Mouse (Mus musculus) heart, embryonic 14.5 days (tissue): Measurements from ENCODE around the gene Atmin. TPM values are rescaled to one million over a fixed set of nuclear protein-coding genes. Genes with fewer than 3 reads are reported as not detected.

ENCODE experiments used
- ATAC-seq: fragments of 200-750 bp; cut with Nextera tagmentation; 2 replicates; pipeline ENCODE4 v1.8.0; 2017; ENCODE audit warnings: low read depth, moderate TSS enrichment; ENCODE audit not compliant: insufficient number of reproducible peaks, insufficient read depth, low FRiP score
- H3K27ac ChIP-seq, 2 experiments: fragments of 200-500 bp in 1 of 2; fragments of 300-500 bp in 1 of 2; sonication (generic) in 1 of 2; replicated peaks in 1 of 2; 2 replicates each; pipeline ENCODE4 v1.5.1; 2012 to 2014; ENCODE audit warnings: low read depth in 2 of 2, low read length in 2 of 2, control low read depth in 1 of 2, mild to moderate bottlenecking in 1 of 2, mixed read lengths in 1 of 2; ENCODE audit not compliant: control insufficient read depth in 1 of 2, insufficient read depth in 1 of 2
- H3K27me3 ChIP-seq: fragments of 300-500 bp; sonication (generic); 2 replicates; pipeline ENCODE4 v1.6.1; 2014; ENCODE audit warnings: mild to moderate bottlenecking, low read length, control low read depth; ENCODE audit not compliant: control insufficient read depth, insufficient read depth
- H3K36me3 ChIP-seq: fragments of 300-500 bp; sonication (generic); 2 replicates; pipeline ENCODE4 v1.6.1; 2014; ENCODE audit warnings: mild to moderate bottlenecking, control low read depth, low read length, mixed read lengths; ENCODE audit not compliant: control insufficient read depth, insufficient read depth
- H3K4me1 ChIP-seq, 2 experiments: fragments of 200-500 bp in 1 of 2; fragments of 300-500 bp in 1 of 2; sonication (generic) in 1 of 2; 2 replicates each; pipeline ENCODE4 v1.6.1; 2012 to 2014; ENCODE audit warnings: low read length in 2 of 2, control low read depth in 1 of 2, mixed read lengths in 1 of 2; ENCODE audit not compliant: control insufficient read depth in 2 of 2, insufficient read depth in 2 of 2
- H3K4me2 ChIP-seq: fragments of 300-500 bp; sonication (generic); 2 replicates; pipeline ENCODE4 v1.6.1; 2014; ENCODE audit warnings: mild to moderate bottlenecking, low read length
- H3K4me3 ChIP-seq, 2 experiments: fragments of 200-500 bp in 1 of 2; fragments of 300-500 bp in 1 of 2; sonication (generic) in 1 of 2; 2 replicates each; pipeline ENCODE4 v1.5.1; 2012 to 2014; ENCODE audit warnings: low read length in 2 of 2, mild to moderate bottlenecking in 2 of 2, control low read depth in 1 of 2, low read depth in 1 of 2, moderate library complexity in 1 of 2; ENCODE audit not compliant: control insufficient read depth in 1 of 2, insufficient read depth in 1 of 2
- H3K9ac ChIP-seq: fragments of 300-500 bp; sonication (generic); 2 replicates; pipeline ENCODE4 v1.6.1; 2014; ENCODE audit warnings: mild to moderate bottlenecking, low read length
- H3K9me3 ChIP-seq: fragments of 300-500 bp; sonication (generic); 2 replicates; pipeline ENCODE4 v1.6.1; 2016; ENCODE audit warnings: low read length, control low read depth; ENCODE audit not compliant: control insufficient read depth
- WGBS: fragments of 180-500 bp; shearing (Covaris S2); extraction: QIAGEN DNeasy Blood & Tissue Kit; methylation state at CpG from one replicate; pipeline ENCODE4 v1.1.7; 2014; 5-methylcytosine and 5-hydroxymethylcytosine counted together
- polyA plus RNA-seq: library from polyadenylated mRNA; unstranded; fragments of >200 nt; fragmentation: Nextera tagmentation; extraction: Ambion mirVana; gene quantifications from 2 replicates; pipeline ENCODE4 v1.2.1, GENCODE M21; 2014

Atmin gene
- polyA plus RNA-seq, 1 experiment from 2014 or later = 11.6 TPM

DNA sequence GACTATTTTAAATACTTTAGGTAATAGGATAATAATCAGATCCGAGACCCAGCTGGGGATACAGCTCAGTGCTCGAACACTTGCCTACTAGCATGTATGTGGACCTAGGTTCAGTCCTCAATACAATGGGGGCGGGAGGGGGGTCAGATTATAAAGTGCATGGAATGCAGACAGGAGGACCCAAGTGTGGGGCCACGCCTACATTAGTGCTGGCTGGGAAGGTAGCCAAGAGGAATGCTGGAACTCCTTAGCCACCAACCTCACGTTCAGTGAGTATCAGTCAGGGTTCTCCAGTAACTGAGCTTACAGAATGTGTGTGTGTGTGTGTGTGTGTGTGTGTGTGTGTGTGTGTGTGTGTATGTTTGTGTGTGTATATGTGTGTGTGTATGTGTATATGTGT, 8.2 kb downstream of the Atmin start:
- H3K4me1 ChIP-seq = peaks cover 18 to 34% of the 10 kb centered on the region in 2 experiments
- no peak overlapping the region for H3K4me3 ChIP-seq
- H3K9ac ChIP-seq = no peak overlapping the region
- no peaks in the 10 kb centered on the region for H3K9me3 ChIP-seq
- peak; percentile 47; the same call in 1 of the 2 replicates for ATAC-seq
- WGBS = 34% methylated on average over 5 of the region's 5 CpGs
- peaks cover 36% of the 10 kb centered on the region for H3K36me3 ChIP-seq
- no peak overlapping the region for H3K27ac ChIP-seq
- H3K27me3 ChIP-seq = no peaks in the 10 kb centered on the region
- H3K4me2 ChIP-seq = no peak overlapping the region

DNA sequence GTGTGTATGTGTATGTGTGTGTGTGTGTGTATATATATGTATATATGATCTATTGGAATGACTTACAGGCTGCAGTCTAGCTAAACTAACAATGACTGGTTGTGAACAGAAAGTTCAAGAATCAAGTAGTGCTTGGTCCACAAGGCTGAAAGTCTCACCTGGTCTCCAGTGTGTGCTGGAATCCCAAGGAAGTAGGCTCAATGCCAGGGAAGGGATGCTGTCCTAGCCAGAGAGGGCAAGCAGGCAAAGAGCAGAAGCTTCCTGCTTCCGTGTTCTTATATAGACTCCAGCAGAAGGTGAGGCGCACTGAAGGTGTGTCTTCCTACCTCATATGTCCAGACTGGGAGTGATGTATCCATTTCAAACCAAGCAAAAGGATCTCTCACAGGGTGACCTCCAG, 8.6 kb downstream of the Atmin start:
- Histone ChIP-seq H3K36me3 (peaks cover 40% of the 10 kb centered on the region), H3K4me1 (peaks cover 14 to 30% of the 10 kb centered on the region in 2 experiments), H3K27me3 (no peaks in the 10 kb centered on the region), H3K27ac (no peak overlapping the region), H3K4me2 (no peak overlapping the region), H3K4me3 (no peak overlapping the region), H3K9me3 (no peaks in the 10 kb centered on the region), H3K9ac (no peak overlapping the region)
- no peak for ATAC-seq
- WGBS = 88% methylated on average over 2 of the region's 2 CpGs

DNA sequence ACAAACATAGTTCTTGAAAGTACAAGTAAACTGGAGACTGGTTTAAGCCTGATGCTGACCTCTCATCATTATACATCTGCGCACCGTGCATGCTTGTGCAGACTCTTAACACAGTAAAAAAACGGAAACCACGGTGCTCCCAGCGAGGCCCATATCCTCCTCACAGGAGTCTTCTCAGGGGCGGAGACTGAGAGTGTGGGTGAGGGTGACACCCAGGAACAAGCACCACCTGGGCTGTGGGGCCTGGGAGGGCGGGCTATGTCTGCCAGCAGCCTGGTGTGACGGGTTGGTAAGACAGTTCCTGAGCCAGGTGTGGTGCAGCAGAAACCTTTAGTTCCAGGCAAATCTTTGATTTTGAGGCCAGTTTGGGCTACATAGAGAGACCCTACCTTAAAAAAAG, 9.2 kb downstream of the Atmin start:
- H3K4me3 ChIP-seq = no peak overlapping the region
- ATAC-seq = no peak
- peaks cover 47% of the 10 kb centered on the region for H3K36me3 ChIP-seq
- 92% methylated on average over 8 of the region's 8 CpGs for WGBS
- H3K4me1 ChIP-seq = peaks cover 10 to 24% of the 10 kb centered on the region in 2 experiments
- no peak overlapping the region for H3K4me2 ChIP-seq
- no peaks in the 10 kb centered on the region for H3K9me3 ChIP-seq
- no peak overlapping the region for H3K27ac ChIP-seq
- H3K27me3 ChIP-seq = no peaks in the 10 kb centered on the region
- H3K9ac ChIP-seq = no peak overlapping the region

DNA sequence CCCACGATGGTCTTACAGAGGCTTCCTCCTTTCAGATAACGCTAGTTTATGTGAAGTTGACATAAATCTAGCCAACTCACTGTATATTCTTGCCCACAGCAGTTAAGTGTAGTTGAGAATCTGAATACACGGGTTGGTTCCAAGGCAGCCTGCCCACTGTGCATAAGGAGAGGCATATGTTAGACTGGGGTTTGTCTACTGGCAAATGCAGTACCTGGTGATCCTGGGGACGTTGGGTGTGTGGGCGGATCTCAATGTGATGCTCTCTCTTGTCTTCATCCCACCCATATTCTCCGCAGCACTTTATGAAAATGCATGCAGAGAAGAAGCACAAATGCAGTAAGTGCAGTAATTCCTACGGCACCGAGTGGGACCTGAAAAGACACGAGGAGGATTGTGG, 11.2 kb downstream of the Atmin start:
- Histone ChIP-seq H3K4me1 (peaks cover 4 to 14% of the 10 kb centered on the region in 2 experiments; a peak in 3 of 4 replicates), H3K27ac (no peak overlapping the region), H3K4me2 (no peak overlapping the region), H3K4me3 (no peak overlapping the region), H3K27me3 (no peaks in the 10 kb centered on the region), H3K36me3 (peaks cover 67% of the 10 kb centered on the region), H3K9ac (no peak overlapping the region), H3K9me3 (no peaks in the 10 kb centered on the region)
- no peak for ATAC-seq
- WGBS = 93% methylated on average over 9 of the region's 9 CpGs

DNA sequence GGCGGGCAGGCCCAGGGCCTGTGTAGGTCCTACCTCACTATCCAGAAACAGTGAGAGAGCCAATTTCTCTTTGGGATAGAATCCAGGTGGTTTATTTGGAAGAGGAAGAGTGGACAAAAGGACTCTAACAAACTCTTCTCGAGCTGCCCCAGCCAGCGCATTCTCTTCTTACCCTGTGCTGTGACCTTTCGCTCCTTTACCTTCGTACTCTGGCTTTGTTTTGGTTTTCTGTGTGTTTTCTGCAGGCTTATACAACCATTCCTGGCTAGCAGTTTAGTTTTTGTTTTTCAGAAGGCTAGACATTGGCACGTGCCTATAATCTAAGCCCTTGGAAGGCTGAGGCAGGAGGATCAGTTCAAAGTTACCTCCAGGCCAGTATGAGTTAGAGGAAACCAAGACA, 26.3 kb downstream of the Atmin start:
- H3K4me2 ChIP-seq = no peak overlapping the region
- H3K36me3 ChIP-seq = no peaks in the 10 kb centered on the region
- no peak for ATAC-seq
- 87% methylated on average over 6 of the region's 6 CpGs for WGBS
- H3K9me3 ChIP-seq = no peaks in the 10 kb centered on the region
- H3K27me3 ChIP-seq = no peaks in the 10 kb centered on the region
- H3K4me1 ChIP-seq = no peaks in the 10 kb centered on the region
- H3K4me3 ChIP-seq = no peak overlapping the region
- H3K9ac ChIP-seq = no peak overlapping the region
- no peak overlapping the region for H3K27ac ChIP-seq

DNA sequence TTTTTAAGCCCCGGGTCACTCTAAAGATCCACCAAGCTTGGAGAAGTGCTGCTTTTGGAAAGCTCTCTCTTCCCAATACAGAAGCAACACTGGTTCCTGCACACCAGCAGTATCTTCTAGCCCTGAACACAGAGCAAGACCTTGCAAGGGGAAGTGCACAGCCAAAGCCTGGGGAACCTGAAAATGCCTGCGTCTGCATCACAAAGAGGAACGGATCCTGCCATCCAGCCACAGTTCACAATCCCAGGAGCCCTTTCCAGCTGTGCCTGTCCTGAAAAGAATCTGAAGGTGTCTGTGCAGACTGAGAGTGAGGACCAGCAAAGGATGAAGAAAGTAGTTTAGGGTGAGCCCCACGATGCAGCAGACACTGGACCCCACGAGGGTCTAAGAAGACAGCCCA, 31.9 kb downstream of the Atmin start:
- peaks cover 8 to 11% of the 10 kb centered on the region in 2 experiments for H3K4me1 ChIP-seq
- H3K4me2 ChIP-seq = no peak overlapping the region
- H3K36me3 ChIP-seq = no peaks in the 10 kb centered on the region
- H3K4me3 ChIP-seq = no peak overlapping the region
- ATAC-seq = no peak
- H3K27me3 ChIP-seq = no peaks in the 10 kb centered on the region
- no peak overlapping the region for H3K9ac ChIP-seq
- 41% methylated on average over 5 of the region's 5 CpGs for WGBS
- H3K9me3 ChIP-seq = no peaks in the 10 kb centered on the region
- H3K27ac ChIP-seq = no peak overlapping the region

DNA sequence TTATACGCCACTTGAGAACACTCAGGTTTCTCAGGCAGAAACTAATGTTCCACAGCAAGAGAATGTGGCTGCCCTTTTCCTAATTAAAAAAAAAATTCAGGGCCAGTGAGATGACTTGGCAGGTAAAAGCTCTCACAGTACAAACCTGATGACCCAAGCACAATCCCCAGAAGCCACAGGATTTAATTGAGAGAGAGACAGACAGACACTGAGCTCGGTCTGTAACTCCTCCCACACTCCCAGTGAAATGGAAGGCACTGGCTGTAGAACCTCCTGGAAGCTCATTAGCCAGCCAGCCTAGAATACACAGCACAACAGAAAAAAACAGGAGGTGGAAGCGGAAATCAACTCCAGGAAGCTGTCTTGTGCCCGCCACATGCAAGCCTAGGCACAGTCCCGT, 32.4 kb downstream of the Atmin start:
- Histone ChIP-seq H3K27ac (no peak overlapping the region), H3K9ac (no peak overlapping the region), H3K4me1 (peaks cover 9 to 12% of the 10 kb centered on the region in 2 experiments), H3K36me3 (no peaks in the 10 kb centered on the region), H3K4me3 (no peak overlapping the region), H3K9me3 (no peaks in the 10 kb centered on the region), H3K27me3 (no peaks in the 10 kb centered on the region), H3K4me2 (no peak overlapping the region)
- ATAC-seq = no peak
- WGBS = 56% methylated on average over 5 of the region's 5 CpGs

DNA sequence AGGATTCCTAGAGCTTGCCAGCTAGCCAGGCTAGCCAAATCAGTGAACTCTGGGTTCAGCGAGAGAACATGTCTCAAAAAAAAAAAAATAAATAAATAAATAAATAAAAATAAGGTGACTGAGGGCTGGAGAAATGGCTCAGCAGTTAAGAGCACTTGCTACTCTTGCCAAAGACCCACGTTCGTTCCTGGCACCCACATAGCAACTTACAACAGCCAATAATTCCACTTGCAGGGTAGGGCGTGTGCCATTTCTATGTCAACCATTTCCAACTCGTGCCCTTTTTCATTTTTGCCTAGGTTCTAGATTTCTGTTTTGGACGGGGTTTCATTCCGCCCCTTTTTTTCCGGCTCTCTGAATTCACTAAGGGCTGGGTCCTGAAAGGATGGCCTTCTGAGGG, 34.9 kb downstream of the Atmin start:
- no peak for ATAC-seq
- Histone ChIP-seq H3K4me3 (peak overlapping the region; percentile 77 to 99), H3K27ac (no peak overlapping the region), H3K4me2 (peak overlapping the region; percentile 70), H3K27me3 (no peaks in the 10 kb centered on the region), H3K36me3 (peaks cover 13% of the 10 kb centered on the region), H3K9ac (peak overlapping the region; percentile 56; the same call in 1 of the 2 replicates), H3K9me3 (no peaks in the 10 kb centered on the region), H3K4me1 (peaks cover 9 to 12% of the 10 kb centered on the region in 2 experiments)
- WGBS = 30% methylated on average over 8 of the region's 8 CpGs
